Mouse (Mus musculus) frontal cortex, adult 2 months (tissue): Measurements from ENCODE around the gene Efhd2. TPM values are rescaled to one million over a fixed set of nuclear protein-coding genes. Genes with fewer than 3 reads are reported as not detected.
A peak's percentile ranks its signal among the peaks of the same experiment; 100 is the strongest.

ENCODE experiments used
- DNase-seq, 2 experiments: peaks; one replicate each; pipeline ENCODE4 v3.0.0; 2022; ENCODE audit warnings: low spot score in 1 of 2; ENCODE audit errors: extremely low spot score in 1 of 2
- polyA plus RNA-seq: library from polyadenylated mRNA; depleted of rRNA; stranded (reverse); fragments of >200 nt; gene quantifications from 2 replicates; pipeline ENCODE4 v1.2.3, GENCODE M21; 2012; rRNA removed

The Efhd2 gene
- polyA plus RNA-seq, result 244 and 256 TPM in 2 replicates

GRCm38 (mm10) chr4:141874601-141875460 lies at the start of gene Efhd2:
Gene Efhd2, minus strand, starts transcription at chr4:141874920.
- DNase-seq, result peak in 1 of 2 experiments; percentile 81

GRCm38 (mm10) chr4:141923961-141924360 lies 49.2 kb upstream of the Efhd2 start:
- peak in 1 of 2 experiments; percentile 26 for DNase-seq

- DNase-seq, result no peak
Measured at GRCm38 (mm10) chr4:141920391-141920790, 45.7 kb upstream of the Efhd2 start.

GRCm38 (mm10) chr4:141917735-141918419 lies 43.2 kb upstream of the Efhd2 start:
- DNase-seq, result no peak

GRCm38 (mm10) chr4:141914040-141914439 lies 39.3 kb upstream of the Efhd2 start:
- DNase-seq, result peak in 1 of 2 experiments; percentile 28

- DNase-seq, result no peak
Measured at GRCm38 (mm10) chr4:141913201-141913993, 38.7 kb upstream of the Efhd2 start.

GRCm38 (mm10) chr4:141904710-141905109 lies 30.0 kb upstream of the Efhd2 start:
- no peak for DNase-seq

- DNase-seq, result no peak
Measured at GRCm38 (mm10) chr4:141902479-141902858, 27.7 kb upstream of the Efhd2 start.

GRCm38 (mm10) chr4:141901711-141902478 lies 27.2 kb upstream of the Efhd2 start:
- no peak for DNase-seq

GRCm38 (mm10) chr4:141900421-141900820 lies 25.7 kb upstream of the Efhd2 start:
- DNase-seq, result no peak

- no peak for DNase-seq
Measured at GRCm38 (mm10) chr4:141899936-141900335, 25.2 kb upstream of the Efhd2 start.

- DNase-seq, result no peak
Measured at GRCm38 (mm10) chr4:141898905-141899304, 24.2 kb upstream of the Efhd2 start.

GRCm38 (mm10) chr4:141897838-141898237 lies 23.1 kb upstream of the Efhd2 start:
- DNase-seq, result no peak

GRCm38 (mm10) chr4:141897225-141897624 lies 22.5 kb upstream of the Efhd2 start:
- DNase-seq, result no peak

GRCm38 (mm10) chr4:141895772-141896171 lies 21.1 kb upstream of the Efhd2 start:
- DNase-seq, result peak in 1 of 2 experiments; percentile 72

GRCm38 (mm10) chr4:141893157-141893784 lies 18.6 kb upstream of the Efhd2 start:
- DNase-seq, result no peak

- DNase-seq, result no peak
Measured at GRCm38 (mm10) chr4:141886385-141886968, 11.8 kb upstream of the Efhd2 start.

GRCm38 (mm10) chr4:141885451-141885850 lies 10.7 kb upstream of the Efhd2 start:
- peak; percentile 72 to 77 for DNase-seq

- no peak for DNase-seq
Measured at GRCm38 (mm10) chr4:141882858-141883257, 8.1 kb upstream of the Efhd2 start.
